Mouse (Mus musculus): Measurements from ENCODE around the gene Gfi1b. TPM values are rescaled to one million over a fixed set of nuclear protein-coding genes. Genes with fewer than 3 reads are reported as not detected.
A peak's percentile ranks its signal among the peaks of the same experiment; 100 is the strongest.

The Gfi1b gene
- polyA plus RNA-seq, 1 experiment: 0.76 TPM

GRCm38 (mm10) chr2:28629911-28630381 is 8.2 kb upstream of the Gfi1b start:
- H3K27ac ChIP-seq (ENCODE audit: insufficient read depth, low read length): no peak overlapping the region
- no peaks in the 10 kb centered on the region for H3K27me3 ChIP-seq (ENCODE audit: control insufficient read depth, insufficient read depth, low read length, poor library complexity, severe bottlenecking)
- TF ChIP-seq POLR2A (IDR thresholded peaks at IDR 0.05; ENCODE audit: insufficient read depth, low read length) (no peak), CTCF (IDR thresholded peaks at IDR 0.05; ENCODE audit: low read depth, low read length) (no peak), EP300 (IDR thresholded peaks at IDR 0.05; ENCODE audit: insufficient read depth, low read depth, low read length) (no peak)
- H3K9ac ChIP-seq (ENCODE audit: low read depth, poor library complexity, severe bottlenecking): no peak overlapping the region
- no peaks in the 10 kb centered on the region for H3K36me3 ChIP-seq (ENCODE audit: control insufficient read depth, insufficient read depth, low read length, poor library complexity, severe bottlenecking)
- no peak overlapping the region for H3K4me3 ChIP-seq (ENCODE audit: low read depth, low read length)
- H3K9me3 ChIP-seq (replicated peaks; ENCODE audit: control insufficient read depth, insufficient read depth, low read length, poor library complexity, severe bottlenecking): no peaks in the 10 kb centered on the region
- H3K4me1 ChIP-seq (ENCODE audit: control insufficient read depth, insufficient read depth, low read length): no peaks in the 10 kb centered on the region

- Histone ChIP-seq H3K4me3 (ENCODE audit: low read depth, low read length) (no peak overlapping the region), H3K27ac (ENCODE audit: insufficient read depth, low read length) (no peak overlapping the region), H3K9me3 (replicated peaks; ENCODE audit: control insufficient read depth, insufficient read depth, low read length, poor library complexity, severe bottlenecking) (no peaks in the 10 kb centered on the region), H3K36me3 (ENCODE audit: control insufficient read depth, insufficient read depth, low read length, poor library complexity, severe bottlenecking) (no peaks in the 10 kb centered on the region), H3K4me1 (ENCODE audit: control insufficient read depth, insufficient read depth, low read length) (no peaks in the 10 kb centered on the region), H3K9ac (ENCODE audit: low read depth, poor library complexity, severe bottlenecking) (no peak overlapping the region), H3K27me3 (ENCODE audit: control insufficient read depth, insufficient read depth, low read length, poor library complexity, severe bottlenecking) (no peaks in the 10 kb centered on the region)
- TF ChIP-seq EP300 (IDR thresholded peaks at IDR 0.05; ENCODE audit: insufficient read depth, low read depth, low read length): no peak
- no peak for TF ChIP-seq CTCF (IDR thresholded peaks at IDR 0.05; ENCODE audit: low read depth, low read length)
- TF ChIP-seq POLR2A (IDR thresholded peaks at IDR 0.05; ENCODE audit: insufficient read depth, low read length): no peak
Observed at GRCm38 (mm10) chr2:28628053-28628452, 6.3 kb upstream of the Gfi1b start.

GRCm38 (mm10) chr2:28626038-28626437 is 4.3 kb upstream of the Gfi1b start:
- Histone ChIP-seq H3K36me3 (ENCODE audit: control insufficient read depth, insufficient read depth, low read length, poor library complexity, severe bottlenecking) (no peaks in the 10 kb centered on the region), H3K4me3 (ENCODE audit: low read depth, low read length) (no peak overlapping the region), H3K9me3 (replicated peaks; ENCODE audit: control insufficient read depth, insufficient read depth, low read length, poor library complexity, severe bottlenecking) (no peaks in the 10 kb centered on the region), H3K27ac (ENCODE audit: insufficient read depth, low read length) (no peak overlapping the region), H3K9ac (ENCODE audit: low read depth, poor library complexity, severe bottlenecking) (no peak overlapping the region), H3K27me3 (ENCODE audit: control insufficient read depth, insufficient read depth, low read length, poor library complexity, severe bottlenecking) (no peaks in the 10 kb centered on the region), H3K4me1 (ENCODE audit: control insufficient read depth, insufficient read depth, low read length) (no peaks in the 10 kb centered on the region)
- TF ChIP-seq POLR2A (IDR thresholded peaks at IDR 0.05; ENCODE audit: insufficient read depth, low read length) (no peak), EP300 (IDR thresholded peaks at IDR 0.05; ENCODE audit: insufficient read depth, low read depth, low read length) (no peak), CTCF (IDR thresholded peaks at IDR 0.05; ENCODE audit: low read depth, low read length) (no peak)

- H3K36me3 ChIP-seq (ENCODE audit: control insufficient read depth, insufficient read depth, low read length, poor library complexity, severe bottlenecking): no peaks in the 10 kb centered on the region
- H3K27me3 ChIP-seq (ENCODE audit: control insufficient read depth, insufficient read depth, low read length, poor library complexity, severe bottlenecking): no peaks in the 10 kb centered on the region
- no peak overlapping the region for H3K27ac ChIP-seq (ENCODE audit: insufficient read depth, low read length)
- TF ChIP-seq CTCF (IDR thresholded peaks at IDR 0.05; ENCODE audit: low read depth, low read length) (peak; percentile 63), EP300 (IDR thresholded peaks at IDR 0.05; ENCODE audit: insufficient read depth, low read depth, low read length) (no peak)
- H3K4me1 ChIP-seq (ENCODE audit: control insufficient read depth, insufficient read depth, low read length): no peaks in the 10 kb centered on the region
- H3K4me3 ChIP-seq (ENCODE audit: low read depth, low read length): no peak overlapping the region
- no peak overlapping the region for H3K9ac ChIP-seq (ENCODE audit: low read depth, poor library complexity, severe bottlenecking)
- H3K9me3 ChIP-seq (replicated peaks; ENCODE audit: control insufficient read depth, insufficient read depth, low read length, poor library complexity, severe bottlenecking): no peaks in the 10 kb centered on the region
Observed at GRCm38 (mm10) chr2:28624870-28625269, 3.1 kb upstream of the Gfi1b start.

GRCm38 (mm10) chr2:28622521-28623124 is 841 bp upstream of the Gfi1b start:
- no peak overlapping the region for H3K4me3 ChIP-seq (ENCODE audit: low read depth, low read length)
- H3K27me3 ChIP-seq (ENCODE audit: control insufficient read depth, insufficient read depth, low read length, poor library complexity, severe bottlenecking): no peaks in the 10 kb centered on the region
- H3K36me3 ChIP-seq (ENCODE audit: control insufficient read depth, insufficient read depth, low read length, poor library complexity, severe bottlenecking): no peaks in the 10 kb centered on the region
- TF ChIP-seq CTCF (IDR thresholded peaks at IDR 0.05; ENCODE audit: low read depth, low read length): peak; percentile 83
- no peak for TF ChIP-seq EP300 (IDR thresholded peaks at IDR 0.05; ENCODE audit: insufficient read depth, low read depth, low read length)
- no peak overlapping the region for H3K9ac ChIP-seq (ENCODE audit: low read depth, poor library complexity, severe bottlenecking)
- H3K27ac ChIP-seq (ENCODE audit: insufficient read depth, low read length): no peak overlapping the region
- no peaks in the 10 kb centered on the region for H3K4me1 ChIP-seq (ENCODE audit: control insufficient read depth, insufficient read depth, low read length)
- H3K9me3 ChIP-seq (replicated peaks; ENCODE audit: control insufficient read depth, insufficient read depth, low read length, poor library complexity, severe bottlenecking): no peaks in the 10 kb centered on the region

GRCm38 (mm10) chr2:28621111-28621510 is 671 bp downstream of the Gfi1b start:
- Histone ChIP-seq H3K36me3 (ENCODE audit: control insufficient read depth, insufficient read depth, low read length, poor library complexity, severe bottlenecking) (no peaks in the 10 kb centered on the region), H3K27me3 (ENCODE audit: control insufficient read depth, insufficient read depth, low read length, poor library complexity, severe bottlenecking) (no peaks in the 10 kb centered on the region), H3K27ac (ENCODE audit: insufficient read depth, low read length) (no peak overlapping the region), H3K9ac (ENCODE audit: low read depth, poor library complexity, severe bottlenecking) (no peak overlapping the region), H3K4me3 (ENCODE audit: low read depth, low read length) (no peak overlapping the region), H3K4me1 (ENCODE audit: control insufficient read depth, insufficient read depth, low read length) (no peaks in the 10 kb centered on the region), H3K9me3 (replicated peaks; ENCODE audit: control insufficient read depth, insufficient read depth, low read length, poor library complexity, severe bottlenecking) (no peaks in the 10 kb centered on the region)
- TF ChIP-seq POLR2A (IDR thresholded peaks at IDR 0.05; ENCODE audit: insufficient read depth, low read length): no peak
- no peak for TF ChIP-seq EP300 (IDR thresholded peaks at IDR 0.05; ENCODE audit: insufficient read depth, low read depth, low read length)
- TF ChIP-seq CTCF (IDR thresholded peaks at IDR 0.05; ENCODE audit: low read depth, low read length): no peak

All from ES-Bruce4 (cell line).